Mouse (Mus musculus): ENCODE measurements around the gene Apoc1.

The Apoc1 gene

GRCm38 (mm10) chr7:19682979-19683378 lies 9.5 kb downstream of the Apoc1 start:
- no peak for DNase-seq

DNA sequence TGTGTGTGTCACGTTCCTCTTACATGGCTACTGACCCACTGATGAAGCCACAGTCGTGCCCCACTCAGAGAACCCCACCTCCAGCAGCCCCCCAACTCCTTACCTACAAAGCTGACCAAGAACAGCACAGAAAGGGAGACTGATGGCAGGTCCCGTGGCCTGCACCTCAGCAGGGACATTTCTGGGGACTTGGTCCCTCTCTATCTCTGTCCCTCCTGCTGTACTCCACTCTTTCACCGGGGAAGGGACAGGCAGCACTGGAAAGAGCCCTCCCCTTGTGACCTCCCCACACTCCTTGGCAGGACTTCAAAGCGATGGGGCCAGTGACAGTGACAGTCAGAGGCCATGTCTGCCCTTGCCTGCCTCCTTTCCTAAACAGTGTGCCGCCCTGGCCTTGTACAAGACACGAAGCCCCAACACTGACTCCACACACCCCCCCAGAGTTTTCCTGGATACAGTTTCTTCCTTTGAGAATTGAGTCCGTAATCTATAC lies 11.2 kb downstream of the Apoc1 start, which contains the start of the genes Gm44805 and Apoc4:
Gene Gm44805 (minus strand): TSS at position 222 of the 493 bp plus-strand sequence.
Gene Apoc4 (minus strand): TSS at position 278 of the 493 bp plus-strand sequence.
- DNase-seq: no peak

DNA sequence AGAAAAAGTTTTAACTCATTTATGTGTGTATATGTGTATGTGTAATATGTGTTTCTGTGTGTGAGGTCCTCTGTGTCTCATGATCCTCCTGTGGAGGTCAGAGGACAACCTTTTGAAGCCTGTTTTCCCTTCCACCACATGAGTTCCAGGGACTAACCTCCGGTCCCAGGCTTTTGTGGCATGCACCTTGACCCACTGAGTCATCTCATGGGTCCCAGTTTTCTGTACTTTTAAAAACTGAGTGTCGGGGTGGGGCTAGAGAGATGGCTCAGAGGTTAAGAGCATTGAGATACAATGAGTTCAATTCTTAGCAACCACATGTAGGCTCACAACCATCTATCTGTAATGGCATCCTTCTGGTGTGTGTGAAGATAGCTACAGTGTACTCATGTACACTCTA lies 11.8 kb downstream of the Apoc1 start:
- no peak for DNase-seq

DNA sequence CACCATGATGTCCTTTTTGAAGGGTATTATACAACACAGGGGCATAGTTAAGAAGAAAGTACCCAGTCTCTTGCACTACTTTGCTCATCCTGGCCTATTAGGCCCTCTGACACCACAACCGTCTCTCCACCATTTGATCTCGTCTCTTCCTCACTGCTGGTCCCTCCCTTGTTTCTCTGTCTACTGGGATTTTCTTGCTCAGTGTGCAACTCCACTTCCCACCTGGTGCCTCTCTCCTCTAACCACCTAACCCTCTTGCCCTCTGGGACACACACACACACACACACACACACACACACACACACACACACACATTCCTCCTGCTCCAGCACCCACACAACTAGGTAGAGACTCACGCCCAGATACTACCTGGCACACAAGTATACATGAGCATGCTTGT lies 13.6 kb downstream of the Apoc1 start:
- DNase-seq: no peak

DNA sequence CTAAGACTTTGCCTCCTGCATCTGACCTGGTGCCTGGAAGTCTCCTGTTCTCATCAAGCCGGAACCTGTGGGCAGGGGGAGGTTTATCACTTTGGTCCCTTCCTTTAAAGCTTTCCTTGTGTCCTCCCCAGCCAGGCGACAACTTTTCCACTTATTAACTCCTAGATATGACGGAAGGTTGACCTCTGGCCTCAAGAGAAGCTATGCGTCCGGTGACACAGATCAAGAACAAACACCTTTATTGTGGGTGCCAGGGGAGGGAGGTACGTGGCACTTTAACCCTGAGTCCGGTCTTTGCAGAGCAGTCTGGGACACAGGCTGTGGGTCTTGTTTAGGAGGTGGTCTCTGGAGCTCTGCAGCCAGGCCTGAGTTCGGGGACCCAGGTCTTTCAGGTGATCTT lies 14.6 kb downstream of the Apoc1 start, which contains the start of gene Apoc2:
Gene Apoc2 (minus strand): TSS at position 70 of the 400 bp plus-strand sequence.
- no peak for DNase-seq

- peak; percentile 87 for DNase-seq
Measured at GRCm38 (mm10) chr7:19676662-19677061, 15.8 kb downstream of the Apoc1 start.

DNA sequence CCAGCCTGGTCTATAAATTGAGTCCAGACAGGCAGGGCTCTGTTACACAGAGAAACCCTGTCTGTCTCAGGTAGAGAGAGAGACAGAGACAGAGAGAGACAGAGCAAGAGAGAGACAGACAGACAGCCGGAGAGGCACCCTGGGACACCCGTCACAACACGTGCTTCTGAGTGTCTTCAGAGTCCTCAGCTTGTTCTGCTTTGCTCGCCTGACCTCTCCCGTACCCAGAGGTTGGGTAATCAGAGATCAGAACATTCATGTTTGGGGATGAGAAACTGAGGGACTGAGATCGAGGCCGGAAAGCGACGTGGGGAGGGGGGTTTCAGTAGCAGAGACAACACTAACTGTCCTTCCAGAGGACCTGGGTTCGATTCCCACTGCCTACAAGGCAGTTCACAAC lies 16.6 kb downstream of the Apoc1 start:
- DNase-seq: peak; percentile 89

- DNase-seq: peak; percentile 91
Measured at GRCm38 (mm10) chr7:19673083-19673699, 19.3 kb downstream of the Apoc1 start.

DNA sequence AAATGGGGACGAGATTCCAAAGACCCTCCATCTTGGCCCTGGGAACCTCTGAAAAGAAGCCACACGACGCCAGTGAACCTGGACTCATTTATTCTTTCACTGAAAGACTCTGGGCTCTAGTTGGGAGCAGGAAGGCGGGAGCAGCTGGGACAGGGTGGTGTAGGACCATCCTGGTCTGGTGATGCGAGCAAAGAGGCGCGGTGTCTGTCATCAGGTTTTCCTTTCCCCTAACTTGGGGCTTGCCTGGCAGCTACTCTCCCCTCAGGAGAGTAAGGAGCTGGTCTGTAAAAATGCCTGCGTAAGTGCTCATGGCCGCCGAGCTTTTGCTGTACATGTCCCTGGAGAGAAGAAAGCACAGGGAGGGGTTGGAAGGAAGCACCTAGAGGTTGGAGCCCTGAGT lies 20.9 kb downstream of the Apoc1 start:
- DNase-seq: peak; percentile 91

DNA sequence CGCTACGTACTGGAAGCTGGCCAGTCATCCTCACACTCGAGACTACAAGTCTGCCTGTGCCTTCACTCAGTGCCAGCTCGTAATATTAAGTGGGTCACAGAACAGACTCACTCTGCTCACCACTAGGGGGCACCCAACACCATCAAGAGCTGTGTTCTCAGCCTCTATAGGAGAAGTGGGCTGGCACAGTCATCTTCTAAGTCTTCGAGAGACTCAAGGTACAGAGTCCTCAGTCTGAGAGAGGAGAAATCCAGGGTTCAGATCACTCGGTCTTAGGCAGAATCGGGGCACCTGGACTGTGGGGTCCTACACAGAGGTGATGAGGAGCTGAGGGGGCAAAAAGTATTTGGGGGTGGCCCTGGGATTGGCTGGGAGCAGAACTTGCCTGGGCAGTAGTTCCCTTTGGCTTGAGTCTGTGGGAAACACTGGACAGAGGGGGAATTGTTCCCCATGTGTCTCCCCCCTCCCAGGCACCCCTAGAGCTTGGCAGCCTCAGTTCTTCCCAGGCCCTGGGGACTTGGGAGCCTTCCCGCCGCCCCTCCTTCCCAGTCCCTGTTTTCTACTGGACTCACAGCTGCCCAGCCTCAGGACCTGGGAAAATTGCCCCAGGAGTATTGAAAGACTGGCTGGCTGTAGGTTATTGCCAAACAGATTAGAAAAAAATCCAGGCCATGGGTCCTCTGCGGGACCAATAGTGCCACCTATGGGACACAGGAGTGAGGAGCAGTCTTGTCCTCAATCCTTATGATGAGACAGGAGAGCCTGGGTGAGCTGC lies 23.3 kb downstream of the Apoc1 start:
- DNase-seq: peak; percentile 99

GRCm38 (mm10) chr7:19667434-19667833 lies 25.0 kb downstream of the Apoc1 start:
- DNase-seq: peak; percentile 90

DNA sequence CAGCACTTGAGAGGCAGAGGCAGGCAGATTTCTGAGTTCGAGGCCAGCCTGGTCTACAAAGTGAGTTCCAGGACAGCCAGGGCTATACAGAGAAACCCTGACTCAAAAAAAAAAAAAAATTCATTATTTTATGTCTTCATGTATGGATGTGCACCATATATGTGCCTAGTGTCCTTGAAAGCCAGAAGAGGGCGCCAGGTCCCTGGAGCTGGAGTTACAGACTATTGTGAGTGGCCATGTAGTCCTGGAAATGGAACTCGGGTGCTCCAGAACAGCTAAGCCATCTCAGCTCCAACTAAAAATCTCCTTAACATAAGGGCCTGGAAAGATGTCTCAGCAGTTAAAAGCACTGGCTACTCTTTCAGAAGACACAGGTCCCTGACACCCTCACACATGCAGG lies 25.7 kb downstream of the Apoc1 start:
- no peak for DNase-seq

GRCm38 (mm10) chr7:19664955-19665841 lies 27.3 kb downstream of the Apoc1 start, which contains the start of gene Clptm1:
TSS of gene Clptm1 (minus strand) at chr7:19665033.
- peak; percentile 99 for DNase-seq

DNA sequence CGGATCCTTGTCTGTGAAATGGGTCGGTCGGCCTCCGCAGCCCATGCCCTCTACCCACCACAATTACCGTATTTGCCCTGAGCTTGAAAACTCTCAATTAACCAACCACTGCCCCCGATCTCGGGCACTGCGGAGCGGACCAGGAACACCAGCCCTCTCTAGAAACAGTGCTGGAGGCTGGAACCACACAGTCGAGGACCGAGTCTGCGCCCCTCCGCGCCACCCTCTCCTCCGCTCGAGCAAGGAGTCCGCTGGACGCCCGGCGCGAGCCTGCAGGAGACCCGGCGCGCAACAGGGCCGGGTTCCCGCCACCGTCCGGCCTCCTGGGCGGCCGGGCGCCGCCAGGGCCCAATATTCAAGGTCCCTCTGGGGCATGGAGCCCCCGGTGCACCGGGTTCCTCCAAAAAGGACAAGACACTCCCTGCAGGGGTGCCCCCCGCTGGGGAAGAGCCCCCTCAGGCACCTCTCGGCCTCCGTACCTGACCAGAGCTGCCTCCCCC lies 28.0 kb downstream of the Apoc1 start:
- no peak for DNase-seq

- DNase-seq: peak; percentile 91
Measured at GRCm38 (mm10) chr7:19663940-19664339, 28.5 kb downstream of the Apoc1 start.

DNA sequence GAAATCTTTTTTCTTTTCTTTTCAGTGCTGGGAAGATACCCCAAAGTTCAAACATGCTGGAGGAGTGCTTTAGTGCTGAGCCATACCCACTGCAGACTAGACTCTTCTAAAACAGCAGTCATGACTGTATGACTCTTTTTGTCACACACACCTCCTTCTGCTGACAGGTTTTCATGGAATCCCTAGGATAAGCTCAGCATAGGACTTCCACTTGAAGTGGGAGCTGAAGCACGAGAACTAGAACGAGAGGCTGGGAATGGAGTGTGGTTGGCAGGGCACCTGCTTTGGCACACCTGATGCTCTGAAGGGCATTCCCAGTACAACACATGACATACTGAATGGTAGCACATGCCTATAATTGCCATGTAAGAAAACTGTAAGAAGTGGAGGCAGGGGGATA lies 39.8 kb downstream of the Apoc1 start:
- DNase-seq: peak; percentile 98

DNA sequence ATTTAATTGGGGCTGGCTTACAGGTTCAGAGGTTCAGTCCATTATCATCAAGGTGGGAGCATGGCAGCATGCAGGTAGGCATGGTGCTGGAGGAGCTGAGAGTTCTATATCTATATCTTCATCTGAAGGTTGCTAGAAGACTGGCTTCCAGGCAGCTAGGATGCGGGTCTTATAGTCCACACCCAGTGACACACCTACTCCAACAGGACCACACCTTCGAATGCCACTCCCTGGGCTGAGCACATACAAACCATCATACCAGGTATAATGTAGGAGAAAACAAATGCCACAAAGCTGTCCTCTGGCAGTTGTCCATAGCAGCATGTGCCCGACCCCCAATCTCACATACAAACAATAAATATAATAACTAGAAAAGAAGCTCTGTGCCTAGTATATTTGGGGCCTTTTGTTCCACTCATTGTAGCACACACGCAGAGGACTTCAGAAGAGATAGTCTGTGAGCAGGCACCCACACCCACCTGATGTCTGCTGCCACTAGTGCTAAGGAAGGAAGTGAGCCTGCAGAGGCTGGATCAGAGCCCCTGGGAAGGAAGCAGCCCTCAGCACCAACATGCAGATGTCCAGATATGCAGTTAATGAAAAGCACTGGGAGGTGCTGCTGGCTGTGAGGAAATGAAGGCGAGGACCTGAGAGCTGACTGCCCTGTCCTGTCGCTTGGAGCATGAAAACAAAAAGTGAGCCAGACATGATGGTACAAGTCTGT lies 41.2 kb downstream of the Apoc1 start:
- no peak for DNase-seq

- DNase-seq: no peak
Measured at GRCm38 (mm10) chr7:19641223-19641622, 51.2 kb downstream of the Apoc1 start.
